Mouse (Mus musculus) heart, postnatal 36 days (tissue): ENCODE data around the gene Otud7a. TPM values are rescaled to one million over a fixed set of nuclear protein-coding genes. Genes with fewer than 3 reads are reported as not detected.
A peak's percentile ranks its signal among the peaks of the same experiment; 100 is the strongest.

Source experiments
- DNase-seq, 2 experiments: peaks; one replicate each; pipeline ENCODE4 v3.0.0; 2021 to 2022
- intact Hi-C: fragments of 180-260 bp; cut with DNase I; formaldehyde crosslinking; loops from one replicate; pipeline ENCODE4 v1.15.1; 2025
- total RNA-seq, 2 experiments: library from RNA; stranded (reverse); gene quantifications; 2 replicates each; pipeline ENCODE4 v1.2.3; 2021

The Otud7a gene
- total RNA-seq, 2 experiments from 2014 or later = 0.14 TPM; not detected in 1

- no peak for DNase-seq
- intact Hi-C loops = no loop called here
Observed at GRCm38 (mm10) chr7:63759606-63760005, 315.1 kb downstream of the Otud7a start.

DNA sequence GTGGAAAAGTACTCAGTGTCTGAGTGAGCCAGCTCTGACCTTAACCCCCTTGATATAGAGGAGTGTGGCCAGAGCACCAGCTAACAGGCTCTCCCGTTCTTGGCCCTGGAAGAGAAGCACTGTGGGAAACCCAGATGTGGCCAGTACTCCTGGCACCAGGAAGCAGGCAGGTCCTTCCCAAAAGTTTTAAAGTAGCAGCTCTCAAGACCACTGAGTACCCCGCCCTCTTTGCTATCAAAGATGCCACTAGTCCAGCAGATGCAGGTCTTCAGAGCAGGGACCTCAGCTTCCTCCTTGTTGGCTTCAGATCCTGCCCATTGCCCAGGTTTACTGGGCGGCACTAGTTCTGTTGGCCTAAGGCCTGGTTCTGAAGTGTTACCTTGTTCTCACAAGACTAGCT lies 318.0 kb downstream of the Otud7a start:
- no peak for DNase-seq
- intact Hi-C loops = no loop called here

DNA sequence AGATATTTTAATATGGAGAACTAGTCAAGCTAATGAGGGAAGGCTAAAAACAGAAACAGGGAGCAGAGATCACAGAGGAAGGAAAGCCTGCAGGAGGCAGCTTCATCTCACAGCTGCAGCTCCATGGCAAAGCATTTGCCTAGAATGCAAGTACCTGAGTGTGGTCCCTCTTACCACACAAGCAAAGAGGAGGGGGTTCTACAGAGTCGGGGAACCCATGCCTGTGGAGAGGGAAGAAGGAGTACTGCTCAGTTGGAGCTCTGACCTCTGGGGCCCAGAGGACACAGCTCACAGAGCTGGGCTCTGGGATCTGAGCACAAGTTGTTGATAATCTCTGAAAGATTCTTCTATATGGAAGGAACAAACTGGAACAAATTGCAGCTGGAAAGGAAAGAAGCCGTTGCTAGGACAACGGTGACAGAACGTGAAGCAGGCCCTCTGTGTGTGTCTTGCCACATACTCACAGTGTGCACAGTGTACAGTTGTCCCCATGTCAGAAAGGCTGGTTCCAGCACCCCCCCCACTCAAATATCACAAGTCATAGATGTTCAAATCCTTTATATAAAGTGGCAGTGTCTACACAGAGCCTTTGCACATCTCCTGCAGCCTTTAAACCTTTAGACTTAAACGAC lies 324.0 kb downstream of the Otud7a start:
- intact Hi-C loops = no loop called here
- DNase-seq = no peak

- intact Hi-C loops = no loop called here
Observed at GRCm38 (mm10) chr7:63773268-63773667, 328.7 kb downstream of the Otud7a start.

GRCm38 (mm10) chr7:63774291-63774690 lies 329.7 kb downstream of the Otud7a start:
- DNase-seq = no peak
- intact Hi-C loops = no loop called here

More at GRCm38 (mm10) chr7:63773268-63773667, 328.7 kb downstream of the Otud7a start:
- no peak for DNase-seq

DNA sequence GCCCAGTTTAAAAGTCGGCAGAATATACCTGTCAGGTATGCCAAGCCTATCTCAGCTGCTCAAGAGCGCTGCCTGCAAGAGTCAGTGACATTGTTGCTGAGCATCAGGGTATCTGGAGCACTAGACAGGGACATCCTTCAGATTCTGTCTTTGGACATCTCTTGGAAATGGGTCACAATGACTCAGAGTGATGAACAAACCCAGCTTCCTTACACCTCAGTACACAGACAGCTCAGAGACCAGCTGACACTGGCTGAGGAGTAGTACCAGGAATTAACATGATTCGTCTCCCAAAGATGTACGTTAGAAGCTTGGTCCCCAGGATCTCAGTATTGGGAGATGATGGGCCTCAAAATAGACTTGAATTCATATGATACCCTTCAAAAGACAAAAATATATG lies 332.8 kb downstream of the Otud7a start:
- no peak for DNase-seq
- intact Hi-C loops = no loop called here

DNA sequence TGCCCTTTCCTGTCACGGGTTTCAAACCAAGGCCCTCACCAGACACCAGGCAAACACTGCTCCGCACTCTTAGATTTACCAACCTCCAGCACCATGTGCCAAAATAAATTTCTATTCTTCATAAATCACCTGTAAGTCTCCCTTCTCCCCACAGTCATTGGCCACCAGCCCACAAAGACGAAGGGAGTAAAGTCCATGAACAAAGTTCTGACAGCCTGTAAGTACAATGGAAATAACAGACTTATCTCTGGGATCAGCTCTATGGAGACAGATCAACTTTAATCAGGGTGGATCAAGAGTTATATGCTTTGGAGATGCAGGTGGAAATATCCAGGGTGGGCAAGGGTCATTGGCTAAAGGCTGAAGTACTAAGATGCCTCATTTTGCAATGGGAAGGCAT lies 336.3 kb downstream of the Otud7a start:
- intact Hi-C loops = no loop called here
- no peak for DNase-seq

DNA sequence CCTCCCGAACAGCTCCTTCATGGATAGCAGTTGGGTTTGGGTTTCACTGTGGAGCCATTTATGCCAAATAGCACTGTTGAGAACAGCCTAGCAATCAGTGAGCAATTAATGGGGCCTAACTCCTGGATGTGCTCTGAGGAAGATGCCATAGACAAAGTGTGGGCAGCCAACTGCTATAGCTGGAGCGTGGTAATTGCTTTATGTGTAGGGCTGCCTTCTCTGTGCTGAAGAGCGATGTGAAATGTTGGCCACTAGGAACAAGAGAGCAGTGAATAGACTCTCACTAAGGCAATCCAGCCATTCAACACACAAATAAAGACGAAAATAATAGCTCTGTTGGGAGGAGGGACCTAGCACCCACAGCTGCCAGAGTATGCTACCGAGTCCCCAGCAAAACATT lies 345.2 kb downstream of the Otud7a start:
- intact Hi-C loops = no loop called here

DNA sequence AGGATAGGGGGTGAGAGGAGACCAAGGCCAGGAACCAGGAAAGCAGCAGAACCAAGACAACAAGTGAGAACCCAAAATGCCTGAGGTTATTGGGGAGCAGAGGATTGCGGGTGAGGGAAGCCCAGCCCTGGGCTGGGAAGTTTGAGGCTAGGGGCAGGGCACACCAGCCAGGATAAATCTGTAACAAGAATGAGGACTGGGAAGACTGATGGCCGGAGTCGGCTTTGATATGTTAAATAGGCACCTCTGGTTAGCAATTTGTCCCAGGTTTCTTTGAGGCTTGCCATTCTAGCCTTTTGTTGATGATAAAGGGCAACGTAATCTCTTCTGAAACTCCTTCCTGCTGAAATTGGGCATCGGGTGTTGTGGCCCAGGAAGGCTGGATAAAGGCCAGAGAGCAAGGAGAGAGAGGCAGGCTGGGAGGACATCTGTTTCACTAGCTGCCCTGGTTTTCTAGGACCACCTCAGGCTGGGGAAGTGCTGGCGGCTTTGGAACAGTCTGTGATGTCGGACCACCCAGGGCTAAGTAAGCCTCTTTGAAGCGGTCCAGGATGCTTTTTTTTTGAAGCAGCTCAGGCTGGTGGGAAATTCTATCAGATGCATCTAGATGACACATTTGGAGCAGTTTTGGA lies 351.6 kb downstream of the Otud7a start:
- intact Hi-C loops = no loop called here

More for the DNA sequence above, 345.2 kb downstream of the Otud7a start:
- no peak for DNase-seq

DNA sequence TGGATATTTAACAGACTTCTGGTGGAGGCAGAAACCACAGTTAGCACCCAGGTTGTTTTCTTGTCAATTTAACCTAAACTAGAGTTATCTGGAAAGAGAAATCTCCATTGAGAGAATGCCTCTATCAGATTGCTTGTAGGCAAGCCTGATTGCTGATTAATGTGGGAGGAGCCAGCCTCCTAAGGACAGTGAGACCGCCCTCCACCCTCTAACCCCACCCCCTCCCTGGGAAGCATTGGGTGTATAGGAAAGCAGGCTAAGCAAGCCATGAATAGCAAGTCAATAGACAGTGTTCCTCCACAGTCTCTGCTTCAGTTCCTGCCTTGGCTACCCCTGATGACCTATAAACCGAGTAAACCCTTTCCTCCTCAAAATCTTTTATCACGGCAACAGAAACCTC lies 353.9 kb downstream of the Otud7a start:
- no peak for DNase-seq
- intact Hi-C loops = no loop called here

More for the DNA sequence above, 351.6 kb downstream of the Otud7a start:
- no peak for DNase-seq

DNA sequence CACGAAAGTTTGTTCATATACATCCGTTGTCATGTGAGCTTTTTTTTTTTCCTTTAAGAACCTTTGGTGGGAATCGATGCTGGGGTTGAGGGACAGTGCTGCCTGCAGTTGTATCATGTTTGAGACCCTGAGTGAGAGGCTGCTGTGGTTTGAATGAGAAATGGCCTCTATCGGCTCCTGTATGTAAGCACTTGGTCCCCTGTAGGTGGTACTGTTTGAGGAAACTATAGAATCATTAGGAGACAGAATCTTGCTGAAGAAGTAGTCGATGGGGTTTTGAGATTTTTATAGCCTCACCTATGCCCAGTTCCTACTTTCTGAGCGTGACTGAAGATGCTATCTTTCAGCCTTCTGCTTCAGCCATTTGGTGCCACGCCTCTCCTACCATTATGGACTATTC lies 354.8 kb downstream of the Otud7a start:
- DNase-seq = no peak
- intact Hi-C loops = no loop called here

GRCm38 (mm10) chr7:63802751-63803150 lies 358.2 kb downstream of the Otud7a start:
- intact Hi-C loops = no loop called here
- peak; percentile 59 to 61 for DNase-seq

Other genes starting within 250 kb of the Otud7a start
- gene Chrna7, start 232.2 kb upstream of the Otud7a start, total RNA-seq = not detected